Mouse (Mus musculus) spleen, postnatal 4 days (tissue): ENCODE measurements around the gene Bcl2l11.
"Not testable (repeated sequence)": the region's sequence is repeated elsewhere in the genome, so short reads cannot be mapped to it uniquely, and the experiment has no call there.

Experiments used
- DNase-seq, 2 experiments: peaks; one replicate each; pipeline ENCODE4 v3.0.0; 2022; ENCODE audit warnings: low spot score in 2 of 2

Gene Bcl2l11

GRCm38 (mm10) chr2:128125635-128126470 is at the start of gene Bcl2l11:
Bcl2l11 (plus strand) TSS chr2:128126038.
- DNase-seq, result peak; percentile 96 to 98

- DNase-seq, result no peak
Observed at GRCm38 (mm10) chr2:128076936-128077335, 48.9 kb upstream of the Bcl2l11 start.

- no peak for DNase-seq
Observed at GRCm38 (mm10) chr2:128078859-128079258, 47.0 kb upstream of the Bcl2l11 start.

- DNase-seq, result no peak
Observed at GRCm38 (mm10) chr2:128079316-128079715, 46.5 kb upstream of the Bcl2l11 start.

GRCm38 (mm10) chr2:128083844-128084243 is 42.0 kb upstream of the Bcl2l11 start:
- no peak for DNase-seq

GRCm38 (mm10) chr2:128084607-128085006 is 41.2 kb upstream of the Bcl2l11 start:
- DNase-seq, result no peak

- no peak for DNase-seq
Observed at GRCm38 (mm10) chr2:128085481-128085880, 40.4 kb upstream of the Bcl2l11 start.

GRCm38 (mm10) chr2:128086301-128086886 is 39.4 kb upstream of the Bcl2l11 start:
- DNase-seq, result no peak

- DNase-seq, result no peak
Observed at GRCm38 (mm10) chr2:128086996-128087526, 38.8 kb upstream of the Bcl2l11 start.

- DNase-seq, result no peak
Observed at GRCm38 (mm10) chr2:128087798-128088545, 37.9 kb upstream of the Bcl2l11 start.

GRCm38 (mm10) chr2:128090283-128090885 is 35.5 kb upstream of the Bcl2l11 start:
- no peak for DNase-seq

GRCm38 (mm10) chr2:128091431-128092369 is 34.1 kb upstream of the Bcl2l11 start:
- DNase-seq, result no peak

GRCm38 (mm10) chr2:128092451-128092850 is 33.4 kb upstream of the Bcl2l11 start:
- no peak for DNase-seq

GRCm38 (mm10) chr2:128094196-128094595 is 31.6 kb upstream of the Bcl2l11 start:
- DNase-seq, result no peak

GRCm38 (mm10) chr2:128094602-128095001 is 31.2 kb upstream of the Bcl2l11 start:
- no peak for DNase-seq

- DNase-seq, result no peak
Observed at GRCm38 (mm10) chr2:128095270-128095669, 30.6 kb upstream of the Bcl2l11 start.

GRCm38 (mm10) chr2:128096070-128096469 is 29.8 kb upstream of the Bcl2l11 start:
- DNase-seq, result no peak

- DNase-seq, result not testable (repeated sequence)
Observed at GRCm38 (mm10) chr2:128098118-128098517, 27.7 kb upstream of the Bcl2l11 start.

GRCm38 (mm10) chr2:128102086-128102485 is 23.8 kb upstream of the Bcl2l11 start:
- no peak for DNase-seq

GRCm38 (mm10) chr2:128104815-128105214 is 21.0 kb upstream of the Bcl2l11 start:
- DNase-seq, result no peak

- DNase-seq, result no peak
Observed at GRCm38 (mm10) chr2:128105651-128106050, 20.2 kb upstream of the Bcl2l11 start.
